Mouse (Mus musculus) small intestine, adult 2 months (tissue): ENCODE data around the gene Shld1. TPM values are rescaled to one million over a fixed set of nuclear protein-coding genes. Genes with fewer than 3 reads are reported as not detected.

Experiments used
- H3K27ac ChIP-seq: fragments of 200-500 bp; 2 replicates; pipeline ENCODE4 v1.5.1; 2012; ENCODE audit warnings: low read depth, low read length, control low read depth, inconsistent platforms; ENCODE audit not compliant: insufficient read depth
- H3K27me3 ChIP-seq: fragments of 200-500 bp; 2 replicates; pipeline ENCODE4 v1.6.1; 2012; ENCODE audit warnings: mild to moderate bottlenecking, moderate library complexity, low read length, inconsistent platforms; ENCODE audit not compliant: control insufficient read depth, insufficient read depth
- H3K36me3 ChIP-seq: fragments of 200-500 bp; 2 replicates; pipeline ENCODE4 v1.6.1; 2012; ENCODE audit warnings: mild to moderate bottlenecking, low read length, control low read depth, inconsistent platforms; ENCODE audit not compliant: control insufficient read depth, insufficient read depth
- H3K4me1 ChIP-seq: fragments of 200-500 bp; 2 replicates; pipeline ENCODE4 v1.6.1; 2012; ENCODE audit warnings: low read length, inconsistent platforms, mixed read lengths; ENCODE audit not compliant: control insufficient read depth, insufficient read depth, insufficient read length
- H3K4me3 ChIP-seq: fragments of 200-500 bp; 2 replicates; pipeline ENCODE4 v1.5.1; 2012; ENCODE audit warnings: low read depth, mild to moderate bottlenecking, control low read depth, inconsistent platforms, low read length, moderate library complexity
- CTCF ChIP-seq: fragments of 200-500 bp; IDR thresholded peaks from 2 replicates; pipeline ENCODE4 v1.5.1; 2012; ENCODE audit warnings: low read depth, mild to moderate bottlenecking, control low read depth, inconsistent platforms, low read length, moderate library complexity, mixed read lengths; ENCODE audit not compliant: insufficient replicate concordance, insufficient read length; ENCODE audit errors: extremely low read depth
- POLR2A ChIP-seq: fragments of 200-500 bp; IDR thresholded peaks from 2 replicates; pipeline ENCODE4 v1.6.1; 2012; ENCODE audit warnings: low read depth, mild to moderate bottlenecking, control low read depth, inconsistent platforms, low read length, moderate library complexity
- WGBS: fragments of 180-500 bp; shearing (Covaris S2); methylation state at CpG from one replicate; pipeline ENCODE4 v1.1.7; 2018; 5-methylcytosine and 5-hydroxymethylcytosine counted together
- polyA plus RNA-seq: library from polyadenylated mRNA; depleted of rRNA; stranded (reverse); fragments of >200 nt; gene quantifications from 2 replicates; pipeline ENCODE4 v1.2.3, GENCODE M21; 2012

The Shld1 gene
- polyA plus RNA-seq, 1 experiment: 8.9 TPM

DNA sequence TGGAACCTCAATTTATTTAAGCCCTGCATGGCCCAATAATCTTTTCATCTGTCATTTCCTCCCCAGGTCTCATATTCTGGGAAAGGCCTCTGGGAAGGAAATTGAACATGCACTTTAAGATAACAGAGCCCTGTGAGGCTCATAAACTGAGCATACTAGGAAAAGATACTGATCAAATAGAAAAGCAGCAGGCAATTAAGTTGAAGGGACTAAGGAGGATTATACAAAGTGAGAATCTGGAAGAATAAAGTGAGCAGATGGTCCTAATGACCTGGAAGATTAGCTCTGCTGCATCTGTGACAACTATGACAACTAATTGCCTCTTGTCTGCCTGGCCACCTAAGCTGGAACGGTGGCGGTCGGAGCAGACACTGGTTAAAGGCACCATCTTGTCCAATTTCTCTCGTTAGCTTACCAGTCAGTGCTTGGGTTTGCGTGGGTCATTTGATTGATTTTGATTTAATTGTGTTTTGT, 37.3 kb downstream of the Shld1 start:
- no peak overlapping the region for H3K27ac ChIP-seq
- no peaks in the 10 kb centered on the region for H3K36me3 ChIP-seq
- TF ChIP-seq CTCF (no peak), POLR2A (no peak)
- H3K27me3 ChIP-seq: no peaks in the 10 kb centered on the region
- no peaks in the 10 kb centered on the region; the same call in 1 of the 2 replicates for H3K4me1 ChIP-seq
- 81% methylated on average over 5 of the region's 5 CpGs for WGBS
- H3K4me3 ChIP-seq: no peak overlapping the region

DNA sequence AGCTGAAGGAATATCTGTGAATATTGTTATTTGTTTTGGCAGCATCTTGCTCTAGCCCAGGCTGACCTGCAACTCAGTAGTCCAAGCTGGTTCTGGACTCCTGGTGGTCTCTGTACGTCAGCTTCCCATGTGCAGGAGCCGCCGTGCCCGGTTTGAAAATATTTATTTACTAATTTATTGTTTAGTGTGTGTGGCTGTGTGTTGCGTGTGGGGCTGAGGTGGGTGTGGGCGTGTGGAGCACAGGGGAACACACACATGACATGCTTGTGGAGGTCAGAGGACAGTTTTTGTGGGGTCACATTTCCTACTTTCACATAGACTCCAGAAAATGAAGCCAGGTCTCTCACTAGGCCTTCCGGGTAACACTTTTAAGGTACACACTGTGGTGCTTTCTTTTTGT, 37.8 kb downstream of the Shld1 start:
- H3K4me1 ChIP-seq: no peaks in the 10 kb centered on the region; the same call in 1 of the 2 replicates
- no peaks in the 10 kb centered on the region for H3K27me3 ChIP-seq
- no peak overlapping the region for H3K4me3 ChIP-seq
- 95% methylated on average over 7 of the region's 7 CpGs for WGBS
- H3K27ac ChIP-seq: no peak overlapping the region
- H3K36me3 ChIP-seq: no peaks in the 10 kb centered on the region
- TF ChIP-seq CTCF: no peak
- TF ChIP-seq POLR2A: no peak

DNA sequence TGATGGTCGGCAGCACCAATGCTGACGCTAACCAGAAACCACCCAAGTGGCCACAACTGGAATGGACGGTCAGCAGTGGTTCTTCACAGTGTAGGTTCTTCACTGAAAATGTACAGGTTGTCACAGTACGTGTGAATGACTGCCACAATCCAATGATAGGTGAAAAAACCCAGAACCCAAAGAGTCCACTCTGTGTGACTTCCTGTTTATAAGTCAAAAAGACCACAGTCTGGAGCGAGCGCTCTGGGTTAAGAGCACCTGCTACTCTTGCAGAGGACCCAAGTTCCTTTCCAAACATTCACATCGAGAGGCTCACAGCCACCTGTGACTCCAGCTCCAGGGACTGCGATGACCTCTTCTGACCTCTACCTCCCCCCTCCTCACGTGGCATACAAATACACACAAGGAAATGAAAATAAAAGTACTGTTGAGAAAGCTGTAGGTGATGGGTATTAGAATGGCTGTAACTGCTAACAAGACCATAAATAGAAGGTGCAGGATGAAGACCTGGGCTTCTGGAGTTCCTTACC, 38.7 kb downstream of the Shld1 start:
- peak overlapping the region; percentile 1; the same call in 1 of the 2 replicates for H3K27ac ChIP-seq
- H3K4me3 ChIP-seq: no peak overlapping the region
- no peaks in the 10 kb centered on the region for H3K36me3 ChIP-seq
- H3K4me1 ChIP-seq: no peaks in the 10 kb centered on the region; the same call in 1 of the 2 replicates
- TF ChIP-seq CTCF: no peak
- TF ChIP-seq POLR2A: no peak
- H3K27me3 ChIP-seq: no peaks in the 10 kb centered on the region
- WGBS: 74% methylated on average over 9 of the region's 9 CpGs

DNA sequence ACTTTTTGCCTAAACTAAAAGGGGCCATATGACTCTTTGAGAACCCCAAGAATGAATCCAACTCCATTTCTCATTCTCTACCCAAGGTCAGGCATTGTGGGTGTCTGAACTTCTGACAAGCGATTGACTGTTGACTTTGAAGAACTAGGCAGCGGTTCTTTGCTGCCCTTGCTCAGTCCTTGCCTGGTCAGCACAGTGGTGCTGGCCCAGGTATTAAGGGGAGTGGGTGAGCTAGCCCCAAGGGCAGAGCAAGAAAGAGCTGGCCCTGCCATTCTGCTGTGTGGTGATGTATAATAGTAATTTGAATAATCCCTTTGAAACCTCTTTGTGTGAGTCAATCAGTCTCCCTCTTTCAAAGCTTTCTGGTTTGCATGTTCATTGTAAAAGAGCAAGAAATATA, 39.4 kb downstream of the Shld1 start:
- WGBS: 93% methylated on average over 2 of the region's 2 CpGs
- no peak overlapping the region for H3K27ac ChIP-seq
- no peak overlapping the region for H3K4me3 ChIP-seq
- H3K27me3 ChIP-seq: no peaks in the 10 kb centered on the region
- no peaks in the 10 kb centered on the region for H3K36me3 ChIP-seq
- TF ChIP-seq CTCF (no peak), POLR2A (no peak)
- no peaks in the 10 kb centered on the region; the same call in 1 of the 2 replicates for H3K4me1 ChIP-seq

DNA sequence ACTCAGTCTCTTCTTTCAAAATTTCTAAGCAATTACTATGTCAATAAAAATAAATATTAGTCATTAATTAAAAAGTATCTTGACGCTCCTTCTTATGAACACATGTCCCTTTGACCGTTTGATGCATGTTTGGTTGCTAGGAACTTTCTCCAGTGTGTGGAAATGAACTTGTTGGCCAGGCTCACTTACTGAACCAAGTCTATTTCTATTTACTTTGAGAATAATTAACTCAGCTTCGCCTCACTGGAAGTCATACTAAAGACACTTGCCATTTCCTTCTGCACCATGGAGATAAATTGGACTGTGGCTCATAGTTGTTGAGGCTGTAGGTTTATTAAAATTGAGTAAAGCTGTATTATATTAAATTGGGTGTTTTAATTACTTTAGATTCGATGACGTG, 46.2 kb downstream of the Shld1 start:
- WGBS: 25% methylated on average over 5 of the region's 5 CpGs
- TF ChIP-seq POLR2A (no peak), CTCF (no peak)

DNA sequence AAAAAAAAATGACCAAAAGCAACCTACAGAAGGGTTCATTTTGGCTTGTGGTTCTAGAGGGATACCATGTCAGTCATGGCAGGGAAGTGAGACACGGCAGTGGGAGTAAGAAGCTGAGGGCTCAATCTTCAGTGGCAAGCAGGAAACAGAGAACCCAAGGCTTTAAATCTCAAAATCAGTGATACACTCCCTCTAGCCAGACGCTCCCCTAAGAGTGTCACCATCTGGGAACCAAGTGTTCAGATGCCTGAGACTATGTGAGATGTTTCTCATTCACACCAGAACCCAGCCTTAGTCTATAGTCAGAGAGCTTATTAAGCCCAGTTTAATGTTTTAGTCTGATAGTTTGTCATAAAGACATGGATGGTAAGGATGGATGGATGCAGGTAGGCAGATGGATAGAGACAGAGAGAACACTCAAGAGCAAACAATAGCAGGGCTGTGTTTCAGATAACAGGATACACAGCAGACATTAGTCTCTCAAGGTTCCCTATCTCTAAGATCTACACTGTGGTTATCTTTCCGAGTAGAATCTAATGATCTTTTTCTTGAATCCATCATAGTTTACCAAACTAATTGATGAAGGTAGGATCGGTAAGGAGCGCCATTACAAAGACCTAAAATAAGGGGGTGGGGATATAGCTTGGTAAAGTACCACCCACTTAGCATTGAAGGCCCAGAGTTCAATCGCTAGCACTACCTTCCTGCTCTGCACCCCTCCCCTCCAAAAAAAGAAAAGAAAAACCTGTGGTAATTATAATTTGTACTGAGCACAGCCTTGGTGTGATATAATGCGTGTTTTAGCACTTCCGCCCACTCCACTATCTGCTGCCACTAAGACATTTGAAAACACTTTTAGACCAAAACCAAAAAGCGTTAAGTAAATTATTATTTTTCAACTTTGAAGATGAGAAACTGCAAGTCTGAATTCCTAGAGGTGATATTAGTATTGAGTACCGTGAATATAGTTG, 47.2 kb downstream of the Shld1 start:
- Histone ChIP-seq H3K4me1 (no peaks in the 10 kb centered on the region), H3K27ac (no peak overlapping the region), H3K27me3 (no peaks in the 10 kb centered on the region), H3K36me3 (no peaks in the 10 kb centered on the region), H3K4me3 (no peak overlapping the region)
- 89% methylated on average over 10 of the region's 10 CpGs for WGBS
- no peak for TF ChIP-seq CTCF
- no peak for TF ChIP-seq POLR2A

More for the DNA sequence above, 46.2 kb downstream of the Shld1 start:
- H3K27me3 ChIP-seq: no peaks in the 10 kb centered on the region
- H3K36me3 ChIP-seq: no peaks in the 10 kb centered on the region
- no peak overlapping the region for H3K4me3 ChIP-seq
- no peak overlapping the region for H3K27ac ChIP-seq
- no peaks in the 10 kb centered on the region for H3K4me1 ChIP-seq
